In the genomic region with DNA sequence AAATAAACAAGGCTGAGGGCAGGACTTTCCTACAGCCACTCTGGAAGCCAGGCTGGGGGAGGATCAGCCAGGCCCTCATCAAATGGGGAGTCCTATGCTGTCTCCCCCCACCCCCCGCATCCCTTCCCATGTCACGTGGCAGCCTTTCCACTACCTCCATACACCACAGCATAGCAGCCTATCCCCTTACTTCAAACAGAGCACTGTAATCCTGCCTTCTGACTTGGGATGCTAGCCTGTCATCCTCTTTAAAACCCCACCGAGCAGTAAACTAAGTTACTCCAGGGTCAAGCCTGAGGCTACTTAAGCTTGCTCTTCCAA, we compare ENCODE assay signal across 15 mouse cellular contexts.
DNase-seq lines count a peak whose midpoint lies in the region; ATAC-seq lines count a peak whose summit lies in the region.
"Had no signal": no experiment of that assay in that cellular context is flagged by ENCODE, and none has a peak within 500 bp of the region (broad histone marks: within the 10 kb centered on the region; RNA-seq: fewer than 3 reads in every experiment).

No protein-coding gene starts in this region.

- no peak for ATAC-seq in hindbrain, embryonic 12.5 days (ENCODE audit: low FRiP score)
- no peak for ATAC-seq in hindbrain, embryonic 14.5 days (ENCODE audit: low FRiP score)
- peak; percentile 80 for ATAC-seq in midbrain, embryonic 11.5 days (ENCODE audit: low FRiP score)
- ATAC-seq in midbrain, embryonic 16.5 days = no peak
- peak; percentile 68; the same call in 1 of the 2 replicates for ATAC-seq in stomach, embryonic 16.5 days (ENCODE audit: insufficient read depth, low FRiP score)

- no peak overlapping the region for H3K4me2 ChIP-seq in hindbrain, embryonic 12.5 days (replicated peaks)
- no peak overlapping the region for H3K4me2 ChIP-seq in hindbrain, embryonic 14.5 days (replicated peaks)
- no peak overlapping the region; the same call in 1 of the 2 replicates for H3K4me2 ChIP-seq in midbrain, embryonic 11.5 days
- no peak overlapping the region for H3K4me2 ChIP-seq in midbrain, embryonic 16.5 days (ENCODE audit: low read length)
- no peak overlapping the region for H3K4me2 ChIP-seq in stomach, embryonic 16.5 days (ENCODE audit: low read depth, low read length)
- H3K4me2 ChIP-seq: limb, embryonic 15.5 days; neural tube, embryonic 15.5 days had no signal

- H3K27me3 ChIP-seq in hindbrain, embryonic 12.5 days = no peaks in the 10 kb centered on the region
- H3K27me3 ChIP-seq in hindbrain, embryonic 14.5 days (ENCODE audit: control insufficient read depth, insufficient read depth, low read length) = no peaks in the 10 kb centered on the region
- no peaks in the 10 kb centered on the region for H3K27me3 ChIP-seq in midbrain, embryonic 11.5 days (ENCODE audit: control insufficient read depth, insufficient read depth, low read length)
- no peaks in the 10 kb centered on the region for H3K27me3 ChIP-seq in midbrain, embryonic 16.5 days (ENCODE audit: control insufficient read depth, insufficient read depth, low read depth, low read length)
- no peaks in the 10 kb centered on the region for H3K27me3 ChIP-seq in limb, embryonic 10.5 days (ENCODE audit: low read depth, poor library complexity, severe bottlenecking)
- no peaks in the 10 kb centered on the region for H3K27me3 ChIP-seq in stomach, embryonic 16.5 days (ENCODE audit: control insufficient read depth, insufficient read depth, low read length)
- H3K27me3 ChIP-seq: limb, embryonic 15.5 days; neural tube, embryonic 15.5 days had no signal

- no peaks in the 10 kb centered on the region for H3K36me3 ChIP-seq in hindbrain, embryonic 12.5 days
- no peaks in the 10 kb centered on the region for H3K36me3 ChIP-seq in hindbrain, embryonic 14.5 days (replicated peaks; ENCODE audit: control insufficient read depth, insufficient read depth)
- no peaks in the 10 kb centered on the region for H3K36me3 ChIP-seq in midbrain, embryonic 11.5 days (ENCODE audit: control insufficient read depth, insufficient read depth, low read length)
- H3K36me3 ChIP-seq in midbrain, embryonic 16.5 days (ENCODE audit: control insufficient read depth, insufficient read depth, low read length) = no peaks in the 10 kb centered on the region
- H3K36me3 ChIP-seq in limb, embryonic 10.5 days = no peaks in the 10 kb centered on the region
- no peaks in the 10 kb centered on the region for H3K36me3 ChIP-seq in stomach, embryonic 16.5 days (ENCODE audit: control insufficient read depth, insufficient read depth, low read length)
- H3K36me3 ChIP-seq: limb, embryonic 15.5 days; neural tube, embryonic 15.5 days had no signal

- H3K4me1 ChIP-seq in hindbrain, embryonic 12.5 days = peaks cover 20% of the 10 kb centered on the region
- peaks cover 9% of the 10 kb centered on the region for H3K4me1 ChIP-seq in hindbrain, embryonic 14.5 days (replicated peaks; ENCODE audit: control insufficient read depth, insufficient read depth, low read length)
- H3K4me1 ChIP-seq in midbrain, embryonic 11.5 days (ENCODE audit: control insufficient read depth, insufficient read depth, low read length) = peaks cover 7% of the 10 kb centered on the region
- no peaks in the 10 kb centered on the region for H3K4me1 ChIP-seq in midbrain, embryonic 16.5 days (ENCODE audit: control insufficient read depth, insufficient read depth, low read length)
- H3K4me1 ChIP-seq in limb, embryonic 10.5 days = peaks cover 26% of the 10 kb centered on the region
- 0 out of 2 replicates have a peak, but pooled peaks cover 5% of the 10 kb centered on the region for H3K4me1 ChIP-seq in stomach, embryonic 16.5 days (ENCODE audit: control insufficient read depth, insufficient read depth, low read length)

- 39% methylated on average over 3 of the region's 3 CpGs for WGBS in hindbrain, embryonic 12.5 days
- 44% methylated on average over 3 of the region's 3 CpGs for WGBS in hindbrain, embryonic 14.5 days
- 17% methylated on average over 3 of the region's 3 CpGs for WGBS in midbrain, embryonic 11.5 days
- WGBS in midbrain, embryonic 16.5 days = 13% methylated on average over 3 of the region's 3 CpGs
- 42% methylated on average over 3 of the region's 3 CpGs for WGBS in limb, embryonic 10.5 days
- 23% methylated on average over 3 of the region's 3 CpGs for WGBS in stomach, embryonic 16.5 days

- H3K4me3 ChIP-seq in hindbrain, embryonic 12.5 days = no peak overlapping the region
- no peak overlapping the region for H3K4me3 ChIP-seq in hindbrain, embryonic 14.5 days (replicated peaks; ENCODE audit: low read length)
- no peak overlapping the region for H3K4me3 ChIP-seq in midbrain, embryonic 11.5 days (ENCODE audit: low read depth, low read length)
- H3K4me3 ChIP-seq in midbrain, embryonic 16.5 days (ENCODE audit: low read depth, low read length) = no peak overlapping the region
- H3K4me3 ChIP-seq in limb, embryonic 10.5 days = no peak overlapping the region
- no peak overlapping the region for H3K4me3 ChIP-seq in stomach, embryonic 16.5 days (replicated peaks; ENCODE audit: low read length)
- H3K4me3 ChIP-seq: gastrocnemius, adult 2 months; heart, adult 2 months; limb, embryonic 15.5 days; neural tube, embryonic 15.5 days had no signal

- no peaks in the 10 kb centered on the region for H3K9me3 ChIP-seq in hindbrain, embryonic 12.5 days (replicated peaks)
- H3K9me3 ChIP-seq in hindbrain, embryonic 14.5 days (ENCODE audit: control insufficient read depth, low read length) = no peaks in the 10 kb centered on the region
- no peaks in the 10 kb centered on the region for H3K9me3 ChIP-seq in midbrain, embryonic 11.5 days (ENCODE audit: control insufficient read depth, low read length)
- no peaks in the 10 kb centered on the region for H3K9me3 ChIP-seq in midbrain, embryonic 16.5 days (replicated peaks; ENCODE audit: control insufficient read depth, low read length, poor library complexity, severe bottlenecking)
- H3K9me3 ChIP-seq in limb, embryonic 10.5 days (replicated peaks) = no peaks in the 10 kb centered on the region
- H3K9me3 ChIP-seq in stomach, embryonic 16.5 days (replicated peaks; ENCODE audit: control insufficient read depth, low read length) = no peaks in the 10 kb centered on the region
- H3K9me3 ChIP-seq: limb, embryonic 15.5 days; neural tube, embryonic 15.5 days had no signal

- no peak for DNase-seq in hindbrain, embryonic 14.5 days (ENCODE audit: low spot score)
- DNase-seq in midbrain, embryonic 11.5 days (ENCODE audit: low spot score, missing footprints) = peak; percentile 90
- DNase-seq in limb, embryonic 10.5 days (ENCODE audit: low spot score) = no peak
- DNase-seq in cerebellum, postnatal 4 days (ENCODE audit: low spot score in 2 of 2) = no peak
- DNase-seq: cerebellum, postnatal 36 days; gastrocnemius, adult 2 months; heart, adult 2 months; heart, postnatal 10 days; lung, adult 2 months; thymus, adult 2 months had no signal

- H3K9ac ChIP-seq in hindbrain, embryonic 12.5 days = no peak overlapping the region
- H3K9ac ChIP-seq in hindbrain, embryonic 14.5 days = no peak overlapping the region
- 0 out of 2 replicates have a peak overlapping the region, but pooled peaks have one; percentile 24 for H3K9ac ChIP-seq in midbrain, embryonic 11.5 days (ENCODE audit: low read length)
- H3K9ac ChIP-seq in midbrain, embryonic 16.5 days (ENCODE audit: low read depth, low read length) = no peak overlapping the region
- no peak overlapping the region for H3K9ac ChIP-seq in stomach, embryonic 16.5 days (ENCODE audit: low read length)
- H3K9ac ChIP-seq: limb, embryonic 15.5 days; neural tube, embryonic 15.5 days had no signal

- H3K27ac ChIP-seq in hindbrain, embryonic 12.5 days = peak overlapping the region; percentile 12; the same call in 1 of the 2 replicates
- no peak overlapping the region for H3K27ac ChIP-seq in hindbrain, embryonic 14.5 days
- H3K27ac ChIP-seq in midbrain, embryonic 11.5 days (ENCODE audit: low read depth, low read length) = peak overlapping the region; percentile 48
- no peak overlapping the region for H3K27ac ChIP-seq in midbrain, embryonic 16.5 days (ENCODE audit: low read length)
- peak overlapping the region; percentile 42; the same call in 1 of the 2 replicates for H3K27ac ChIP-seq in limb, embryonic 10.5 days
- peak overlapping the region; percentile 3 for H3K27ac ChIP-seq in stomach, embryonic 16.5 days (ENCODE audit: low read length)
- H3K27ac ChIP-seq: gastrocnemius, adult 2 months; heart, adult 2 months; limb, embryonic 15.5 days; neural tube, embryonic 15.5 days had no signal

Comparison
In these comparisons a context has a peak if more than half of its experiments do, and no peak if none do; other contexts are left out.
1. ATAC-seq: peak in midbrain, embryonic 11.5 days (single experiment) and stomach, embryonic 16.5 days (single experiment); none in hindbrain, embryonic 12.5 days (single experiment), hindbrain, embryonic 14.5 days (single experiment) and midbrain, embryonic 16.5 days (single experiment).
2. H3K27ac ChIP-seq: peak in hindbrain, embryonic 12.5 days (single experiment), midbrain, embryonic 11.5 days (single experiment), limb, embryonic 10.5 days (single experiment) and stomach, embryonic 16.5 days (single experiment); none in hindbrain, embryonic 14.5 days (single experiment) and midbrain, embryonic 16.5 days (single experiment).